Mouse (Mus musculus): ENCODE data around the gene Pars2. TPM values are rescaled to one million over a fixed set of nuclear protein-coding genes. Genes with fewer than 3 reads are reported as not detected.

Pars2 gene
- polyA plus RNA-seq, 1 experiment from 2014 or later, result 9.6 TPM

DNA sequence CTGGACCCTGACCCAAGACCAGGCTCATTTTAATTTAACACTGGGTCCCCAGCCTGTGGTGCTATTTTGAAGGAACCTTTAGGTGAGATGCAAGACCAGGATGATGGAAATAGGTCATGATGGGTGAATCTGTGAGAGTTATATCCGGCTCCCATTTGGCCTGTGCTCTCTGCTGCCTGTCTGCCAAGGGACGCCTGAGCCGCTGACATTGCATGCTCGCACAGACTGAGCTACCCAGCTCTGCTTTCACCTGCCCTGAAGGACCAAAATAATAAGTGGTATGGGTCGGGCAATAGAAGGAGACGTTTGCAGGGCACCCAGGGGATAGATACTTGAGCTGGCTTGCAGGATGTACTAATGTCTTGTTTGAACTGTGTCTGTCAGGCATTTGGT lies 6.7 kb upstream of the Pars2 start:
- no peak overlapping the region for H3K4me2 ChIP-seq
- H3K9me3 ChIP-seq, result no peaks in the 10 kb centered on the region
- H3K36me3 ChIP-seq, result no peaks in the 10 kb centered on the region
- H3K9ac ChIP-seq, result no peak overlapping the region
- peaks cover 14% of the 10 kb centered on the region; the same call in 1 of the 2 replicates for H3K27me3 ChIP-seq
- H3K27ac ChIP-seq (replicated peaks), result no peak overlapping the region
- no peak for ATAC-seq (ENCODE audit: low FRiP score, low read depth)
- H3K4me3 ChIP-seq, result no peak overlapping the region
- WGBS, result 74% methylated on average over 6 of the region's 6 CpGs
- H3K4me1 ChIP-seq (replicated peaks), result peaks cover 6% of the 10 kb centered on the region; the same call in 1 of the 2 replicates

- ATAC-seq (ENCODE audit: low FRiP score, low read depth), result no peak
- H3K9ac ChIP-seq, result no peak overlapping the region
- peaks cover 14% of the 10 kb centered on the region; the same call in 1 of the 2 replicates for H3K27me3 ChIP-seq
- no peaks in the 10 kb centered on the region for H3K9me3 ChIP-seq
- 80% methylated on average over 5 of the region's 5 CpGs for WGBS
- H3K27ac ChIP-seq (replicated peaks), result no peak overlapping the region
- H3K36me3 ChIP-seq, result no peaks in the 10 kb centered on the region
- no peak overlapping the region for H3K4me2 ChIP-seq
- H3K4me1 ChIP-seq (replicated peaks), result peaks cover 6% of the 10 kb centered on the region; the same call in 1 of the 2 replicates
- H3K4me3 ChIP-seq, result no peak overlapping the region
Observed at GRCm38 (mm10) chr4:106645797-106646196, 5.1 kb upstream of the Pars2 start.

- Histone ChIP-seq H3K4me2 (no peak overlapping the region), H3K27ac (replicated peaks) (no peak overlapping the region), H3K9me3 (no peaks in the 10 kb centered on the region), H3K4me1 (replicated peaks) (peaks cover 14% of the 10 kb centered on the region), H3K36me3 (no peaks in the 10 kb centered on the region), H3K9ac (no peak overlapping the region), H3K27me3 (peaks cover 14% of the 10 kb centered on the region; the same call in 1 of the 2 replicates), H3K4me3 (no peak overlapping the region)
- no peak for ATAC-seq (ENCODE audit: low FRiP score, low read depth)
- 75% methylated on average over 6 of the region's 6 CpGs for WGBS
Observed at GRCm38 (mm10) chr4:106647137-106647536, 3.7 kb upstream of the Pars2 start.

DNA sequence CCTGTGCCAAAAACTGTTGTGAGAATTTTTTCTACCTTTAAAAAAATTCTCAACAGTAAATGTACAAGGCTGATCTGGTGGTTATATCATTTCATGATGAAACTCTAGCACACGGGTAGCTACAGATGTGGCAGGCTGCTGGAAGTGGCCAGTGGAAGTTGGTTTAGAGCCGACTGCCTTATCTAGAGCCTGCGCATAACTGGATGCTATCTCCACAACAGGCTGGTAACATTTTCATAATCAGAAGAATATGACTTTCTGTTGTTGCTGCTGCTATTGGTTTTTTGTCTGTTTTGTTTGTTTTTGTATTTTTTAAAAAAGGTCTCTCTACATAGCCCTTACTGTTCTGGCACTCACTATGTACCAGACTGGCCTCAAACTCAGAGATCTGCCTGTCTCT lies 1.7 kb downstream of the Pars2 start:
- Histone ChIP-seq H3K4me1 (replicated peaks) (peaks cover 8% of the 10 kb centered on the region), H3K4me3 (no peak overlapping the region), H3K9ac (no peak overlapping the region), H3K27me3 (peaks cover 10% of the 10 kb centered on the region; the same call in 1 of the 2 replicates), H3K4me2 (no peak overlapping the region), H3K36me3 (peaks cover 2% of the 10 kb centered on the region; the same call in 1 of the 2 replicates), H3K27ac (replicated peaks) (no peak overlapping the region), H3K9me3 (no peaks in the 10 kb centered on the region)
- no peak for ATAC-seq (ENCODE audit: low FRiP score, low read depth)
- 95% methylated on average over 3 of the region's 3 CpGs for WGBS

GRCm38 (mm10) chr4:106653051-106653450 lies 2.2 kb downstream of the Pars2 start:
- Histone ChIP-seq H3K4me3 (no peak overlapping the region), H3K4me2 (no peak overlapping the region), H3K27ac (replicated peaks) (no peak overlapping the region), H3K9me3 (no peaks in the 10 kb centered on the region), H3K4me1 (replicated peaks) (peaks cover 8% of the 10 kb centered on the region), H3K27me3 (peaks cover 7% of the 10 kb centered on the region; the same call in 1 of the 2 replicates), H3K36me3 (peaks cover 2% of the 10 kb centered on the region; the same call in 1 of the 2 replicates), H3K9ac (no peak overlapping the region)
- no peak for ATAC-seq (ENCODE audit: low FRiP score, low read depth)
- 96% methylated on average over 15 of the region's 15 CpGs for WGBS

DNA sequence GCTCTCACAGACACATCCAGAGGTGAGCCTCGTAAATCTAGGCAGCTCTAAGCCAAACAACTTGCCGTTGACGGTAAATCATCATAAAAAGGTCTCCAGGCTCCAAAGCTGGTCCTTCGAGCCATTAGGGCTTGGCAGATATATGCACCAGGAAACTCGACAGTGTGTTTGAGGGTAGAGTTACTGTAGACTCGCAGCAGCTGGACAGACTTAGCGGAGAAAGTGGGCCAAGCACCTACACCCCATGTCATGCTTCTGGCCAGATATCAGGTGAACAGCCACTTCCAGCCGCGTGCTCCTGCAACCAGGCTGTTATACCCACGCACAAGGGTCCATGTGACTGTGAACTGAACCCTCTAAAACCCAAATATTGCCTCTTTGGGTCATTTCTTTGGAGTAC lies 4.8 kb downstream of the Pars2 start:
- Histone ChIP-seq H3K9me3 (no peaks in the 10 kb centered on the region), H3K4me1 (replicated peaks) (peaks cover 8% of the 10 kb centered on the region), H3K4me3 (no peak overlapping the region), H3K9ac (no peak overlapping the region), H3K36me3 (peaks cover 11% of the 10 kb centered on the region), H3K27me3 (no peaks in the 10 kb centered on the region), H3K4me2 (no peak overlapping the region), H3K27ac (replicated peaks) (no peak overlapping the region)
- no peak for ATAC-seq (ENCODE audit: low FRiP score, low read depth)
- 92% methylated on average over 10 of the region's 10 CpGs for WGBS

DNA sequence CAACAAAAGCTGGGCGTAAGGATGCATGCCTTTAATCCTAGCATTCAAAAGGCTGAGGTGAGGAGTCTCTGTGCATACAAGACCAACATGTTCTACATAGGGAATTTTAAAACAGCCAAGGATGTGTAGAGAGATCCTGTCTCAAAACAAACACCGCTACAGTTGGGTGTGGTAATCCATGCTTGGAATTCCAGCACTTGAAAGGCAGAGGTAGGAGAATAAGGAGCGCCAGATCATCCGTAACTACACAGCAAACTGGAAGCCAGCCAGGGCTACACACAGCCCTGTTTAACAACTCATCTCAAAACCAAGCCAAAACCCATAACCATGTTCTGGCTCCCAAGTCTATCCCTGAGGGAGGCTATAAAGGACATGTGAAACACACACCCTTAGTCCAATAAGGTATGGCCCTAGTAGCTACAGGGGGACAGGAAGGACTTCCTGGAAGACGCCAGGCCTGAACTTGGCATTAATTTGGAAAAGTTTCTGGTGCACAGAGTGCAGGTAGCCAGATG lies 13.1 kb downstream of the Pars2 start:
- Histone ChIP-seq H3K4me2 (no peak overlapping the region), H3K27me3 (no peaks in the 10 kb centered on the region), H3K36me3 (peaks cover 67% of the 10 kb centered on the region), H3K4me1 (replicated peaks) (no peaks in the 10 kb centered on the region), H3K4me3 (no peak overlapping the region), H3K9me3 (no peaks in the 10 kb centered on the region), H3K27ac (replicated peaks) (no peak overlapping the region), H3K9ac (no peak overlapping the region)
- WGBS, result 95% methylated on average over 5 of the region's 5 CpGs
- ATAC-seq (ENCODE audit: low FRiP score, low read depth), result no peak

DNA sequence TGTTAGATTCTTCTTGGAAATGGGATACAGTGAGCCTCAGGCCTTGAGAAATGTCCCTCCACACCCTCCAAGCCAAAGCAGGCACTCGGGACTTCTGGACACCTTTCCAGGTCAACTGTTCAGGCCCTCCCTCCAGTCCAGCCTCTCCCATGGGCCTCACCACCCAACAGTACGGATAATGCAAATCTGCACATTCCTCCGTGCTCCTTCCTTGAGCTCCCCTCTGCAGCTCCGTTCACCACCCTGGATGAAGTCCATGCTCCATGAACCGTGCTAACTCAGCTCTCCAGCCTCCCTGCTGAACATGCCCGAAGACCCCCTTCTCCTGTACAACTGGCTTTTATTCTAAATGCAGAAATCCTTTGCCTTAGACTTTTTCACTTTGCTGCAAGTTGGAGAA lies 13.8 kb downstream of the Pars2 start:
- H3K27ac ChIP-seq (replicated peaks), result no peak overlapping the region
- no peaks in the 10 kb centered on the region for H3K27me3 ChIP-seq
- H3K9ac ChIP-seq, result no peak overlapping the region
- H3K4me3 ChIP-seq, result no peak overlapping the region
- no peaks in the 10 kb centered on the region for H3K9me3 ChIP-seq
- no peaks in the 10 kb centered on the region for H3K4me1 ChIP-seq (replicated peaks)
- no peak for ATAC-seq (ENCODE audit: low FRiP score, low read depth)
- no peak overlapping the region for H3K4me2 ChIP-seq
- peaks cover 72% of the 10 kb centered on the region for H3K36me3 ChIP-seq
- WGBS, result 94% methylated on average over 6 of the region's 6 CpGs

DNA sequence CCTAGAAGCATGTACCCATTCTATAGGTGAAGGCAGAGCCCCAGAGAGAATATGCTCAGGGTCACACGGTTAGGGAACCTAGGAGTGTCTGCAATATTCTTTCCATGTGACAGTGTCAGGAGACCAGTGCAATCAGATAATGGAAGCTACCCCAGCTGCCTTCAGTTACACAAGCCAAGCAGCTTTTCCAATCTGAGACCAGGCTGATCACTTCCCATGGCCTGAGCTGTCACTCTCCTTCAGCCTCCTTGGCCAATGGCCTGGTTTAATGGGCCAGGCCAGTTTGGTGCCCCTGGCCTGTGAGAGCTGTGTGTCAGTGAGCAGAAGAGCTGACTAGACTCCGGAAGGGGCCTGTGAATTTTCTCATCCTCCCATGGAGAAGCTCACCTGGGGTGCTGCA lies 14.4 kb downstream of the Pars2 start:
- no peaks in the 10 kb centered on the region for H3K4me1 ChIP-seq (replicated peaks)
- no peak overlapping the region for H3K4me3 ChIP-seq
- no peaks in the 10 kb centered on the region for H3K9me3 ChIP-seq
- no peak overlapping the region for H3K4me2 ChIP-seq
- ATAC-seq (ENCODE audit: low FRiP score, low read depth), result no peak
- 98% methylated on average over 2 of the region's 2 CpGs for WGBS
- no peaks in the 10 kb centered on the region for H3K27me3 ChIP-seq
- no peak overlapping the region for H3K9ac ChIP-seq
- no peak overlapping the region for H3K27ac ChIP-seq (replicated peaks)
- peaks cover 73% of the 10 kb centered on the region for H3K36me3 ChIP-seq

DNA sequence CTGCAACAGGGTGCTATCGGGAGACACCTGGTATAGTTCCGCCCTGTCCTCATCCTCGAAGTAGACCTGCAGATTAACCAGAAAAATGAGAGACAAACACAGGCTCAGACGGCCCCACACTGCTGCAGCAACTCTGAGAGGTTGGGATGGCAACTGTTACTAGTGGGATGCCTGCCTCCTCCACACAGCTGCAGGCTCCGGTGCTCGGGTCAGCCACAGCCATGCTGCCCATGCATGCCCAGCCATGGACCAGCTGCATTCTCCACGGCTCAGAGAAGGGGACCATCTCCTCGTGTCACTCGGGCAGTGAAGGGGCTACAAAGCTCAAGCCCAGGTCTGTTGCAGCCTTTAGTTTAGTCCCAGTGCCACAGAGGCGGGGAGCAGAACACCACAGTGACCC lies 14.8 kb downstream of the Pars2 start:
- Histone ChIP-seq H3K9me3 (no peaks in the 10 kb centered on the region), H3K9ac (no peak overlapping the region), H3K36me3 (peaks cover 73% of the 10 kb centered on the region), H3K27ac (replicated peaks) (no peak overlapping the region), H3K4me3 (no peak overlapping the region), H3K27me3 (no peaks in the 10 kb centered on the region), H3K4me2 (no peak overlapping the region), H3K4me1 (replicated peaks) (no peaks in the 10 kb centered on the region)
- no peak for ATAC-seq (ENCODE audit: low FRiP score, low read depth)
- 94% methylated on average over 10 of the region's 10 CpGs for WGBS

GRCm38 (mm10) chr4:106666546-106666945 lies 15.7 kb downstream of the Pars2 start:
- no peak for ATAC-seq (ENCODE audit: low FRiP score, low read depth)
- no peaks in the 10 kb centered on the region for H3K9me3 ChIP-seq
- no peaks in the 10 kb centered on the region for H3K4me1 ChIP-seq (replicated peaks)
- H3K27ac ChIP-seq (replicated peaks), result no peak overlapping the region
- no peaks in the 10 kb centered on the region for H3K27me3 ChIP-seq
- H3K4me3 ChIP-seq, result no peak overlapping the region
- H3K4me2 ChIP-seq, result no peak overlapping the region
- H3K9ac ChIP-seq, result no peak overlapping the region
- peaks cover 75% of the 10 kb centered on the region for H3K36me3 ChIP-seq
- 91% methylated on average over 2 of the region's 2 CpGs for WGBS

- ATAC-seq (ENCODE audit: low FRiP score, low read depth), result no peak
Observed at GRCm38 (mm10) chr4:106676749-106677148, 25.9 kb downstream of the Pars2 start.

More at GRCm38 (mm10) chr4:106676749-106677148, 25.9 kb downstream of the Pars2 start:
- Histone ChIP-seq H3K9me3 (no peaks in the 10 kb centered on the region), H3K27ac (replicated peaks) (no peak overlapping the region), H3K36me3 (peaks cover 31% of the 10 kb centered on the region), H3K9ac (no peak overlapping the region), H3K4me1 (replicated peaks) (peaks cover 8% of the 10 kb centered on the region), H3K27me3 (no peaks in the 10 kb centered on the region), H3K4me3 (no peak overlapping the region), H3K4me2 (no peak overlapping the region)
- WGBS, result 84% methylated on average over 5 of the region's 5 CpGs

Measured in hindbrain, embryonic 15.5 days (tissue).